Mouse (Mus musculus): ENCODE data around the gene Nek11. TPM values are rescaled to one million over a fixed set of nuclear protein-coding genes. Genes with fewer than 3 reads are reported as not detected.

The Nek11 gene
- polyA plus RNA-seq, 1 experiment from 2014 or later, result 0.08 TPM

DNA sequence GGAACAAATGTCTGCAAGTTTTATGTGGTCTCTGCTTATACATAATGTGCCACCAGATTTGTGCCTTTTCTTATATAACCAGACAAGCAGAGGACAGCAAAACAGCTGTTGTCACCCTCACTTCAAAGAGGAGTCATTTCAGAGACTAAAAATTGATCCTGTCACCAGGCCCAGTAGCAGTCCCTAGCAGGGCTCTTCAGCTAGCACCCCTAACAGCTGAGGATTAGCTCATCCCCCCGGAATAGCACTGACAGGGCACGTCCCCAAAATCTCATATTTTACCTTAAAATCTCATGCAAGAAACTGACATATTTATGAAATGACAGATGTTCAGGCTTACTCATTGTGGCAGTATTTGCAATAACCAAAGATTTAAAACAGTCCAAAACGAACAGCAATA, 17.7 kb downstream of the Nek11 start:
- H3K9ac ChIP-seq, result no peak overlapping the region
- no peaks in the 10 kb centered on the region for H3K27me3 ChIP-seq (ENCODE audit: insufficient read depth, low read length)
- 66% methylated on average over 3 of the region's 3 CpGs for WGBS
- no peak for TF ChIP-seq CTCF (IDR thresholded peaks at IDR 0.05; ENCODE audit: low read depth)
- no peak overlapping the region for H3K27ac ChIP-seq (ENCODE audit: low read depth)
- no peaks in the 10 kb centered on the region for H3K36me3 ChIP-seq (ENCODE audit: insufficient read depth)
- H3K9me3 ChIP-seq (ENCODE audit: low read depth, low read length), result no peaks in the 10 kb centered on the region
- H3K4me2 ChIP-seq, result no peak overlapping the region
- no peak for ATAC-seq (ENCODE audit: insufficient read depth)
- DNase-seq, result no peak
- H3K4me3 ChIP-seq (ENCODE audit: low read depth, low read length), result no peak overlapping the region
- no peaks in the 10 kb centered on the region for H3K4me1 ChIP-seq (ENCODE audit: insufficient read depth)

DNA sequence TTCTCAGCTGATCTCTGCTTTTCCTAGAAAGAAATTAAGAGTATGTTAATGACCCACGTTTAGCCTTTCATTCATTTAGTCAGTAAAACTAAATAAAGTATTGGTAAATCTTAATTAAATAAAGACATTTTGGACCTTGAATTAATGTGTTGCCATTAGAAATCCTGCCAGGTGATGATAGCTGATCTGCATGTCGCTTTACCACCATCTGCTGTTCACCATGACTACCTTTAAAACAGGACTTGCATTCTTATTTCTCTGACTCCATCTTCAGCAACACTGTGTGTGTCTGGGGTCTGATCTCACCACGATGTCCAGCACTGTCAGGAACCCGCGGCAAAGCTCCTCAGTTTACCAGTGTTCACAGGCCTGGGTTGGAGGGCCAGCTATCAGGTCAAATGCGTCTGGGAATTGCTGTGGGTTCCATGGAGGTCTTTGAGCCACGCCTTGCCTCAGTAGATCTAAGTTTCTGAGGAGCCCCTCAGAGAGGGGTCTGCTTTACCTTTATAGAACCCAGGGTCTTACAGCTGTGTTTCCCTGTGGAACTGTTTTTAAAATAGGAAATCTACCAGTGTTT, 18.3 kb downstream of the Nek11 start:
- H3K4me1 ChIP-seq (ENCODE audit: insufficient read depth), result no peaks in the 10 kb centered on the region
- no peak overlapping the region for H3K4me3 ChIP-seq (ENCODE audit: low read depth, low read length)
- H3K27ac ChIP-seq (ENCODE audit: low read depth), result no peak overlapping the region
- ATAC-seq (ENCODE audit: insufficient read depth), result no peak
- no peaks in the 10 kb centered on the region for H3K27me3 ChIP-seq (ENCODE audit: insufficient read depth, low read length)
- DNase-seq, result no peak
- no peaks in the 10 kb centered on the region for H3K36me3 ChIP-seq (ENCODE audit: insufficient read depth)
- WGBS, result 64% methylated on average over 7 of the region's 7 CpGs
- H3K4me2 ChIP-seq, result no peak overlapping the region
- H3K9me3 ChIP-seq (ENCODE audit: low read depth, low read length), result no peaks in the 10 kb centered on the region
- TF ChIP-seq CTCF (IDR thresholded peaks at IDR 0.05; ENCODE audit: low read depth), result no peak
- H3K9ac ChIP-seq, result no peak overlapping the region

DNA sequence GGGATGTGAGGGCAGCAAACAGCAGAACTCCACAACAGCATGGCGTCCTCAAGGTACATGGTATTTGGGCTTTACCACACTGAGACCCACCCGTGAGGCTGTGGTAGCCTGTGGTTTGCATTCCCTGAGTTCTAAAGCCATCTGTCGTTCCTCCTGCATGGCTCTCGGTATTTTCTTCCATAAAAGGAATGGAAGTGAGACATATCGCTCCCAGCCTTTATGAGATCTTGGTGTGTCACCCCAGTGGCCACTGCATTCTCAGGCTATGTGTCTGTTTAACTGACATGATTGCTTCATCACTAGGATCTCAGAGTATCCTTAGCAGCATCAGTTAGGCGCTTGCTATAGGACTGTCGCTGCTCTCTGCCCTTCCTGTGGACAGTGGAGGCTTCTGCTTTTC, 18.9 kb downstream of the Nek11 start:
- H3K4me2 ChIP-seq, result no peak overlapping the region
- no peak for TF ChIP-seq CTCF (IDR thresholded peaks at IDR 0.05; ENCODE audit: low read depth)
- no peaks in the 10 kb centered on the region for H3K36me3 ChIP-seq (ENCODE audit: insufficient read depth)
- H3K27ac ChIP-seq (ENCODE audit: low read depth), result no peak overlapping the region
- H3K4me1 ChIP-seq (ENCODE audit: insufficient read depth), result no peaks in the 10 kb centered on the region
- no peaks in the 10 kb centered on the region for H3K27me3 ChIP-seq (ENCODE audit: insufficient read depth, low read length)
- no peak overlapping the region for H3K9ac ChIP-seq
- 66% methylated on average over 7 of the region's 7 CpGs for WGBS
- DNase-seq (no peak), ATAC-seq (ENCODE audit: insufficient read depth) (no peak)
- no peaks in the 10 kb centered on the region for H3K9me3 ChIP-seq (ENCODE audit: low read depth, low read length)
- no peak overlapping the region for H3K4me3 ChIP-seq (ENCODE audit: low read depth, low read length)

DNA sequence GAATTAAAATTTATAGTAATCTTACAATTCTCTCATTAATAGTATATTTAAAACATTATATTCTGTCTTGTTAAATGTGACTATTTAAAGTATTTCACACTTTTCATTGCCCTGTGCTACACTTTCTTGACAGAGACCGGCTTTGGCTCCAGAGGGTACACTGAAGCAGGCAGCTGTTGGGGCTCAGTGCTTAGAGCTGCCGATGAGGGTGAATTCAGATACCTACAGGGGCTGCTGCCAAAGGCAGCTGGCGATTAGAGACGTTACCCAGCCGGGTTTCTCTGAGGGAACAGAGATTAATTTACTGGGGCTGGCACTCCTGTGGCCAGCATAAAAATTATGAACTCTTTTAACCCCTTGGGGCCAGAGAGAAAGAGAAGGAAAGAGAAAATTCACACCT, 21.0 kb downstream of the Nek11 start:
- no peak overlapping the region for H3K4me3 ChIP-seq (ENCODE audit: low read depth, low read length)
- ATAC-seq (ENCODE audit: insufficient read depth) (no peak), DNase-seq (no peak)
- no peak overlapping the region for H3K9ac ChIP-seq
- TF ChIP-seq CTCF (IDR thresholded peaks at IDR 0.05; ENCODE audit: low read depth), result no peak
- no peaks in the 10 kb centered on the region for H3K4me1 ChIP-seq (ENCODE audit: insufficient read depth)
- no peaks in the 10 kb centered on the region for H3K36me3 ChIP-seq (ENCODE audit: insufficient read depth)
- no peak overlapping the region for H3K4me2 ChIP-seq
- H3K27me3 ChIP-seq (ENCODE audit: insufficient read depth, low read length), result no peaks in the 10 kb centered on the region
- WGBS, result 37% methylated on average over 5 of the region's 5 CpGs
- H3K9me3 ChIP-seq (ENCODE audit: low read depth, low read length), result no peaks in the 10 kb centered on the region
- H3K27ac ChIP-seq (ENCODE audit: low read depth), result no peak overlapping the region

DNA sequence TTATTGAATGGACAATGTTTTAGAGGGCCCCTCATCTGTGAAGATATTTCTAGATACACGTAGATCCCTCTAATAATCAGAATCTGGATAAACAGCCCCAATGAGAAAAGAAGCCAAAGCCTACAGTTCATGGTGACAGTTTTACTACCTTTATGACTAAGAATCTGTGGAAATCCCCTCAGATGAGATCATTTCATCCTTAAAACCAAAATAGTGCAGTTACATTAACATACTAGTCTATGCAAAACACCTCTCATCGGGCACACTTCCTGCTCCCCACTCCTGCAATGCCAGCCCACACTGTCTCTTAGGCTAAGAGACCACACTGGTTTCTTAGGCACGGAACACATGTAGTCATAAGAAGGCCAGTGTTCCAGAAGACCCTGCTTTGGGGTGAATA, 26.7 kb downstream of the Nek11 start:
- H3K27ac ChIP-seq (ENCODE audit: low read depth), result no peak overlapping the region
- no peaks in the 10 kb centered on the region for H3K27me3 ChIP-seq (ENCODE audit: insufficient read depth, low read length)
- 80% methylated on average over 3 of the region's 3 CpGs for WGBS
- H3K4me2 ChIP-seq, result no peak overlapping the region
- no peak for TF ChIP-seq CTCF (IDR thresholded peaks at IDR 0.05; ENCODE audit: low read depth)
- DNase-seq, result no peak
- H3K9ac ChIP-seq, result no peak overlapping the region
- H3K9me3 ChIP-seq (ENCODE audit: low read depth, low read length), result no peaks in the 10 kb centered on the region
- H3K36me3 ChIP-seq (ENCODE audit: insufficient read depth), result no peaks in the 10 kb centered on the region
- no peak for ATAC-seq (ENCODE audit: insufficient read depth)
- no peak overlapping the region for H3K4me3 ChIP-seq (ENCODE audit: low read depth, low read length)
- no peaks in the 10 kb centered on the region for H3K4me1 ChIP-seq (ENCODE audit: insufficient read depth)

DNA sequence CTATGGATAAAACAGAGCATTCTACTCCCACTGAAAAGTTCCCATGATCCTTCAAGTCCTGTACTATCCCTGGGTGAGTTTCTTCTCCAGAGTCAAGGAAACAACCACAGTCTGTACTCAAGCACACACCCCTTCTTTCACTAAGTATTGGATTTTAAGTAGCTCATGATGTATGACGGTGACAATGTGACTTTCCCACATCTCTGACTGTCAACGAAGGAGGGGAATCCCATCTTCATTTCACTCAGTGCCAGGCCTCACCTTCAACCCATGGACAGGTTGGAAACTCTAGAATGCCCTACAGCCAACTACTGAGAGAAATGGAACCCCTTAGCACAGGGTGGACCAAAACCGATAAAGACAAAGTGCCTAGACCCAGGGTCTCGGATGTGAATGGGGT, 29.1 kb downstream of the Nek11 start:
- Histone ChIP-seq H3K9me3 (ENCODE audit: low read depth, low read length) (no peaks in the 10 kb centered on the region), H3K4me2 (no peak overlapping the region), H3K36me3 (ENCODE audit: insufficient read depth) (no peaks in the 10 kb centered on the region), H3K27me3 (ENCODE audit: insufficient read depth, low read length) (no peaks in the 10 kb centered on the region), H3K27ac (ENCODE audit: low read depth) (no peak overlapping the region), H3K4me1 (ENCODE audit: insufficient read depth) (no peaks in the 10 kb centered on the region), H3K4me3 (ENCODE audit: low read depth, low read length) (no peak overlapping the region), H3K9ac (no peak overlapping the region)
- ATAC-seq (ENCODE audit: insufficient read depth) (no peak), DNase-seq (no peak)
- TF ChIP-seq CTCF (IDR thresholded peaks at IDR 0.05; ENCODE audit: low read depth), result no peak
- 87% methylated on average over 4 of the region's 4 CpGs for WGBS

DNA sequence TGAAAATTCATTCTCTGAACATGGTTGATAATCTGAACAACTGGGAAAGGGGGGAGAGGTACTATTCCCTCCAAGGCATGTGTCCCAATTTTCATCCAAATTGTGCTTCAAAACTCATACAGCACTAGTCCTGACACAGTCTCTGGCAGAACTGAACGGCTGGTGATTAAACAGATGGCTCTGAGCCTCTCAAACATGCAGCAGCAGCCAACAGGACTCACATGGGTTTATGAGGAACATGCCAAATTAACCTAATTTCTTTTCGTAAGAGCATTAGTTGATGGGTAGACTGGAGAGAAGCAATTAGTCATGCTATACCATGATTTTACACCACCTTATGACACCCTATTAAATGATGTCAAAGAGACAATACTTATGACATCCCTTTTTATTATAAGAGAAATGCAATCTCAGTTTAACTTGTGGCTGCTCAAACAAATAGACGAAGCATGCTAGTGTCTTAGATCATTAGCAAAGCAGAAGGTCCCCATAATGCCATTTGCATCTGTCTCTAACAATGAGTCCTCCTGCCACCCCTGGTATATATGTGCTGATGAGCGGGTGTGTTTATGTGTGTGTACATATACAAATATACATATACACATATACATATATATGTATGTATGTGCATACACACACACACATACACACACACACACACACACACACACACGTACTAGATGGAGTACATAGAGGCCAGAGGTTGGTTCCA, 31.6 kb downstream of the Nek11 start:
- no peak overlapping the region for H3K4me3 ChIP-seq (ENCODE audit: low read depth, low read length)
- no peaks in the 10 kb centered on the region for H3K9me3 ChIP-seq (ENCODE audit: low read depth, low read length)
- H3K4me2 ChIP-seq, result no peak overlapping the region
- WGBS, result 74% methylated on average over 5 of the region's 5 CpGs
- H3K27me3 ChIP-seq (ENCODE audit: insufficient read depth, low read length), result no peaks in the 10 kb centered on the region
- H3K4me1 ChIP-seq (ENCODE audit: insufficient read depth), result no peaks in the 10 kb centered on the region
- no peak overlapping the region for H3K9ac ChIP-seq
- ATAC-seq (ENCODE audit: insufficient read depth), result no peak
- H3K27ac ChIP-seq (ENCODE audit: low read depth), result no peak overlapping the region
- H3K36me3 ChIP-seq (ENCODE audit: insufficient read depth), result no peaks in the 10 kb centered on the region
- no peak for TF ChIP-seq CTCF (IDR thresholded peaks at IDR 0.05; ENCODE audit: low read depth)
- DNase-seq, result no peak

All from lung, embryonic 14.5 days (tissue).